Mouse (Mus musculus): Measurements from ENCODE around the gene Pign.

Pign gene

DNA sequence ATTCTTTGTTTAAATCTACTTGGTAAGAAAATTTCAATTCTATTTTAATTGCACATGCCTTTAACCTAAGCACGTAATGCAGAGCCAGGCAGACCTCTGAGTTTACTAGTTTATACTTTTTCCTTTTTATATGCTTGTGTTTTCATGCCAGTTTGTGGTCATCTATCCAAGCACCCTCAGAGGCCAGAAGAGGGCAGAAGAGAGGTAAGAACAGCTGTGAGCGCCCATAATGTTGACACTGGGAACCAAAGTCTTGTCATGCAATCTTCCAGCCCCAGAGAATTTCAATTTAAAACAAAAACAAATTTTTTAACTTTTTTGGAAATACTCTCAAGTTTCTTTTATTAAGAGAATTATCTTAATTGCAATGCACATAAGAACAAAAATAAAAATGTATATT, 99.7 kb downstream of the Pign start:
- no peak for DNase-seq (ENCODE audit: low spot score)

- DNase-seq (ENCODE audit: low spot score), result no peak
These were observed 107.4 kb downstream of the Pign start for GRCm38 (mm10) chr1:105556078-105556477.

GRCm38 (mm10) chr1:105555192-105555718, 108.2 kb downstream of the Pign start:
- DNase-seq (ENCODE audit: low spot score), result no peak

DNA sequence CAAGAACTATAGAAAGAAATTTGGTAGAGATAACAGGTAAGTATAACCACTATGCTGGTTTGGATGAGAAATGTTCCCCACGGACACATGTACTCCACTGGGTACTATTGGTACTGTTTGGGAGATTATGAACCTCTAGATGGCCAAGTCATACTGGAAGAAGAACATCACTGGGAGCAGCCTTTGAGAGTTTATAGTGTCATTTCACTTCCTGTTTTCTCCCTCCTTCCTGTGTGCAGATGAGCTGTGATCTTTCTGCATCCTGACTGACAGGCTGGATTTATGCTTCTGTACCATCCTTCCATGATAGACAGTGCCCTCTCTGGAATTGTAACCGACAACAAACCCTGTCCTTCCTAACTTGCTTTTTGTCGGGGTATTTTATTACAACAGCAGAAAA, 110.3 kb downstream of the Pign start:
- DNase-seq (ENCODE audit: low spot score), result no peak

DNA sequence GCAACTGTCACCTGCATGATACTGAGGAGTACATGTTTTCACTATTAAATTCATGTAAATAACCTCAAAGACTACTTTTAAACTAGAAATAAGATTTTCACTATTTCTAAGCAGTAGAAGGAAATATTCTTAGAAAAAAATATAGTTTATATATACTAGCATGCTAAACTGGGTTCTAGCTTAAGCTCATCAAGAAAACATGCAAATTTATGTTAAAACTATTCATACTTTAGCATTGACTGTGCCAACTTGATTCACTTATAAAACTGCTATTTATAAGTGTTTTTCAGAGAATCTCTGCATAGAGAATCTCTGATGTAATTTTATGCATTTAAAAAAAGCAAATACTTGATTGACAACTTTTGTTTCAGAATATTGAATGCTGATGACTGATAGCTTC, 113.3 kb downstream of the Pign start:
- no peak for DNase-seq (ENCODE audit: low spot score)

DNA sequence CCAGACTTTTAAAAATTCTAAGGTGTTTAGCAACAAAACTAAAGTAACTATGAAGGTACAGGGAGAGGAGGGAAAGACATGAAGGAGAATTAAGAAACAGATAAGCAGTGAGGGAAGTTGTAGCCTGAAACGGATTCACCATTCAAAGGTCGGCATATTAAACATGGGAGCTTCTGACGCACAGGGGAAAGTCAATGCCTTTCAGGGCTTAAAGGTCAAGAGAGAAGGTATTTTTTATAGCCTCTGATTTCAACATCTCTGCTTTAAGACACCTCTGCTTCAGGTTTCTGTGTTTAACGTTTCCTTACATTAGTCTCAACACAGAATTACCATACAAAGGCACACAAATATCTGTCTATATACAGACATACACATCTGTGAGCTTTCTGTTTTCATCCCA, 113.8 kb downstream of the Pign start:
- DNase-seq (ENCODE audit: low spot score), result no peak

DNA sequence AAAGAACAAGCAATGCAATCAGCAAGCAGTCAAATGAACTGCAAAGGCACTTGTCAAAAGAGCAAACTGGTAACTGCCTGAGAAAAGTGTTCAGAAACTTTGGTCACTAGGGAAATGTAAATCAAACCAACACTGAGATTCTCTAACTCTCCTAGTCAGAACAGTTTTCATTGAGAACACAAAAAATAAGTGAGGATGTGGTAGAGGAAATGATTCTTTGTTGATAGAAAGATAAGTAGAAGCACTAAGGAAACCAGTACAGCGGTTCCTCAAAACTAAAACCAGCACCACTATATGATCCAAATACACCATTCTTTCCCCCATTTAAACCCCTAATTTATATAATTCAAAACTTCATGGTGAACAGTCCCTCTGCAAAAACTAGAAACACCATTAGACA, 120.4 kb downstream of the Pign start:
- no peak for DNase-seq (ENCODE audit: low spot score)

GRCm38 (mm10) chr1:105523768-105524167, 139.7 kb downstream of the Pign start:
- no peak for DNase-seq (ENCODE audit: low spot score)

DNA sequence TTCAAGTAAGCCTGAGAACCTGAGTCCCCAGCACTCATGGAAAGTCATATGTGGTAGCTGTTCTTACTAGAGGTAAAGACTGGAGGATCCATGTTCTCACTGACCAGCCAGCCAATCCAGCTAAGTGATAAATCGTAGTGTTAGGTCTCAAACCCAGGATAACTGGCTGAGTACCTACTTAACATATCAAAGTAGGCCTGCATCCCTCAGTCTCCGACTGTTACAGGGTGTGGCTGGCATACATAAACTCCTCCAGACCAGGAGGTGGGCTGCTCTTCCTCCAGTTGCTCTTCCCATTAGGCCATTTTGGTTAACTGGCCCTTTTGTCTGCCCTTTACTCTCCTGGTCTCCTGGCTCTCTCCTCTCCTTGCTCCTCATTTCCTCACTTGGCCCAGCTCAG, 141.2 kb downstream of the Pign start:
- no peak for DNase-seq (ENCODE audit: low spot score)

DNA sequence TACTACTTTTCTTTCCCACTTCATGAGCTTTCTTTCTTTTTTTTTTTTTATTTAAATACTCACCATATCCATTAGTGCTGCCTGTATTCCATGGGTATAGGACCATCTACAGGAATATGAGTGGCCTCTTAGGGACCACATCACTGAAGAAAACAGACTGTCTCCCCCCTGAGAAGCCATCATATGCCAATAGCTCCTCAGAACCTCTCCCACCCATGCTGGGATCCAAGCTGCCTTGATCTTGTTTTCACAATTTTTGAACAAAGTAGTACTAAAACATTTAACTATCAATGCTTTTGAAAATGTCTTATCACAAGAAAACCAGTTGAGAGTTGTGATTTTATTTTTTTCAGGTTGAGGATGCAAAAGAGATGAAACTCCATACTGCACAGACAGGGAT, 145.4 kb downstream of the Pign start:
- DNase-seq (ENCODE audit: low spot score), result no peak

GRCm38 (mm10) chr1:105507116-105507515, 156.4 kb downstream of the Pign start:
- no peak for DNase-seq (ENCODE audit: low spot score)

- no peak for DNase-seq (ENCODE audit: low spot score)
These were observed 170.9 kb downstream of the Pign start for GRCm38 (mm10) chr1:105492626-105493025.

DNA sequence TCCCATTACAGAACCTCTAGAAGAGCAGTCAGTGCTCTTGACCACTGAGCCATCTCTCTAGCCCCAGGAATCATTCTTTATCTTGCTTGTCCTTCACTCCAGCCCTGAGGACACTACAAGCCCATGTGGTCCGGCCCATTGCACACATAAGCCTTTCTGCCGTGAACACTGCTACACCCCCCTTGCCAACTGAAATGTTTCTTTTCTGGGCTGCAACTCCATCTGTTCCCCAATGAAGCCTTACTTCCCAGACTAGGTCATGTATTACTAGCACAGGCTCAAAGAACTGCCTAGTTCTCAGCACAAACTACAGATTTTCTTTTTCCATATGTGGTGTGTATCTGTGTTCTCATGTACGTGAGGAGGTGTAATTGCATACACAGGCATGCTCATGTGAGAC, 174.0 kb downstream of the Pign start:
- DNase-seq (ENCODE audit: low spot score), result no peak

- DNase-seq (ENCODE audit: low spot score), result no peak
These were observed 176.4 kb downstream of the Pign start for GRCm38 (mm10) chr1:105487037-105487436.

Measured in testis, postnatal 10 days (tissue).